Mouse (Mus musculus) layer of hippocampus, postnatal 10 days (tissue): ENCODE measurements around the gene Ddr1. TPM values are rescaled to one million over a fixed set of nuclear protein-coding genes. Genes with fewer than 3 reads are reported as not detected.

Experiments
- DNase-seq, 2 experiments: peaks; one replicate each; pipeline ENCODE4 v3.0.0; 2021; ENCODE audit warnings: low spot score in 2 of 2
- total RNA-seq, 2 experiments: library from RNA; stranded (reverse); gene quantifications; 2 replicates each; pipeline ENCODE4 v1.2.3; 2021

The Ddr1 gene
- total RNA-seq, 2 experiments from 2014 or later = 49.8 to 50.5 TPM

GRCm38 (mm10) chr17:35725286-35726232, 21.1 kb upstream of the Ddr1 start:
- DNase-seq = peak; percentile 95 to 96

- DNase-seq = no peak
These were observed 17.3 kb upstream of the Ddr1 start for GRCm38 (mm10) chr17:35721676-35722075.

GRCm38 (mm10) chr17:35720340-35720727, 15.9 kb upstream of the Ddr1 start:
- peak in 1 of 2 experiments; percentile 41 for DNase-seq

GRCm38 (mm10) chr17:35719616-35720339, 15.4 kb upstream of the Ddr1 start:
- DNase-seq = no peak

GRCm38 (mm10) chr17:35717080-35717479, 12.7 kb upstream of the Ddr1 start:
- DNase-seq = no peak

- DNase-seq = no peak
These were observed 11.7 kb upstream of the Ddr1 start for GRCm38 (mm10) chr17:35716114-35716513.

GRCm38 (mm10) chr17:35710705-35711347, 6.4 kb upstream of the Ddr1 start:
- no peak for DNase-seq

- DNase-seq = no peak
These were observed 4.2 kb upstream of the Ddr1 start for GRCm38 (mm10) chr17:35708611-35709010.

GRCm38 (mm10) chr17:35707929-35708328, 3.5 kb upstream of the Ddr1 start:
- DNase-seq = no peak

- DNase-seq = no peak
These were observed 1.4 kb upstream of the Ddr1 start for GRCm38 (mm10) chr17:35705836-35706235.

GRCm38 (mm10) chr17:35703751-35704271, 610 bp downstream of the Ddr1 start:
- peak; percentile 56 to 63 for DNase-seq

- DNase-seq = no peak
These were observed 1.4 kb downstream of the Ddr1 start for GRCm38 (mm10) chr17:35703065-35703464.

GRCm38 (mm10) chr17:35702605-35703004, 1.8 kb downstream of the Ddr1 start:
- DNase-seq = no peak

- no peak for DNase-seq
These were observed 2.4 kb downstream of the Ddr1 start for GRCm38 (mm10) chr17:35701978-35702461.

GRCm38 (mm10) chr17:35701203-35701977, 3.0 kb downstream of the Ddr1 start:
- no peak for DNase-seq

- DNase-seq = peak; percentile 82 to 88
These were observed 4.0 kb downstream of the Ddr1 start for GRCm38 (mm10) chr17:35700371-35700961.

GRCm38 (mm10) chr17:35699919-35700318, 4.5 kb downstream of the Ddr1 start:
- peak; percentile 62 to 73 for DNase-seq

GRCm38 (mm10) chr17:35698501-35698883, 5.9 kb downstream of the Ddr1 start:
- DNase-seq = no peak

GRCm38 (mm10) chr17:35697759-35698500, 6.5 kb downstream of the Ddr1 start:
- DNase-seq = peak; percentile 57 to 65

GRCm38 (mm10) chr17:35697429-35697758, 7.0 kb downstream of the Ddr1 start:
- no peak for DNase-seq
